Mouse (Mus musculus): Measurements from ENCODE around the gene Olfr553. TPM values are rescaled to one million over a fixed set of nuclear protein-coding genes. Genes with fewer than 3 reads are reported as not detected.
"Not testable (repeated sequence)": the region's sequence is repeated elsewhere in the genome, so short reads cannot be mapped to it uniquely, and the experiment has no call there.

The Olfr553 gene
- total RNA-seq (2017) = not detected in 2 replicates

GRCm38 (mm10) chr7:102618118-102618517 lies at the start of gene Olfr553:
Gene Olfr553, minus strand, starts transcription at chr7:102618218.
- no peak for ATAC-seq (ENCODE audit: extremely low read depth, insufficient number of reproducible peaks, low FRiP score, poor library complexity, severe bottlenecking)

- ATAC-seq (ENCODE audit: extremely low read depth, insufficient number of reproducible peaks, low FRiP score, poor library complexity, severe bottlenecking) = no peak
These were observed 47.4 kb upstream of the Olfr553 start for GRCm38 (mm10) chr7:102665378-102665777.

GRCm38 (mm10) chr7:102664599-102664998 lies 46.6 kb upstream of the Olfr553 start, which contains the start of gene Olfr556:
Gene Olfr556, plus strand, starts transcription at chr7:102664899.
- ATAC-seq (ENCODE audit: extremely low read depth, insufficient number of reproducible peaks, low FRiP score, poor library complexity, severe bottlenecking) = no peak

- no peak for ATAC-seq (ENCODE audit: extremely low read depth, insufficient number of reproducible peaks, low FRiP score, poor library complexity, severe bottlenecking)
These were observed 40.5 kb upstream of the Olfr553 start, which contains the start of gene Olfr555 for GRCm38 (mm10) chr7:102658523-102658922. Gene Olfr555, plus strand, starts transcription at chr7:102658823.

- ATAC-seq (ENCODE audit: extremely low read depth, insufficient number of reproducible peaks, low FRiP score, poor library complexity, severe bottlenecking) = not testable (repeated sequence)
These were observed 26.9 kb upstream of the Olfr553 start for GRCm38 (mm10) chr7:102644945-102645344.

- ATAC-seq (ENCODE audit: extremely low read depth, insufficient number of reproducible peaks, low FRiP score, poor library complexity, severe bottlenecking) = no peak
These were observed 20.1 kb upstream of the Olfr553 start, which contains the start of gene Olfr554 for GRCm38 (mm10) chr7:102638132-102638531. Gene Olfr554, plus strand, starts transcription at chr7:102638432.

GRCm38 (mm10) chr7:102636665-102637064 lies 18.6 kb upstream of the Olfr553 start:
- peak; percentile 58; the same call in 1 of the 2 replicates for ATAC-seq (ENCODE audit: extremely low read depth, insufficient number of reproducible peaks, low FRiP score, poor library complexity, severe bottlenecking)

- ATAC-seq (ENCODE audit: extremely low read depth, insufficient number of reproducible peaks, low FRiP score, poor library complexity, severe bottlenecking) = not testable (repeated sequence)
These were observed 2.4 kb upstream of the Olfr553 start for GRCm38 (mm10) chr7:102620368-102620767.

- no peak for ATAC-seq (ENCODE audit: extremely low read depth, insufficient number of reproducible peaks, low FRiP score, poor library complexity, severe bottlenecking)
These were observed 1.6 kb upstream of the Olfr553 start for GRCm38 (mm10) chr7:102619608-102620007.

GRCm38 (mm10) chr7:102597378-102598031 lies 20.5 kb downstream of the Olfr553 start, which contains the start of gene Olfr552:
Gene Olfr552, plus strand, starts transcription at chr7:102597770.
- ATAC-seq (ENCODE audit: extremely low read depth, insufficient number of reproducible peaks, low FRiP score, poor library complexity, severe bottlenecking) = no peak

GRCm38 (mm10) chr7:102591786-102592185 lies 26.2 kb downstream of the Olfr553 start, which contains the start of gene Olfr551:
Gene Olfr551, minus strand, starts transcription at chr7:102591886.
- ATAC-seq (ENCODE audit: extremely low read depth, insufficient number of reproducible peaks, low FRiP score, poor library complexity, severe bottlenecking) = no peak

GRCm38 (mm10) chr7:102575998-102576397 lies 42.0 kb downstream of the Olfr553 start:
- no peak for ATAC-seq (ENCODE audit: extremely low read depth, insufficient number of reproducible peaks, low FRiP score, poor library complexity, severe bottlenecking)

GRCm38 (mm10) chr7:102573174-102573830 lies 44.7 kb downstream of the Olfr553 start:
- no peak for ATAC-seq (ENCODE audit: extremely low read depth, insufficient number of reproducible peaks, low FRiP score, poor library complexity, severe bottlenecking)

- no peak for ATAC-seq (ENCODE audit: extremely low read depth, insufficient number of reproducible peaks, low FRiP score, poor library complexity, severe bottlenecking)
These were observed 46.9 kb downstream of the Olfr553 start, which contains the start of gene Olfr550 for GRCm38 (mm10) chr7:102571142-102571541. Gene Olfr550, plus strand, starts transcription at chr7:102571442.

GRCm38 (mm10) chr7:102566219-102566618 lies 51.8 kb downstream of the Olfr553 start:
- ATAC-seq (ENCODE audit: extremely low read depth, insufficient number of reproducible peaks, low FRiP score, poor library complexity, severe bottlenecking) = no peak

- ATAC-seq (ENCODE audit: extremely low read depth, insufficient number of reproducible peaks, low FRiP score, poor library complexity, severe bottlenecking) = peak; percentile 100
These were observed 52.7 kb downstream of the Olfr553 start, which contains the start of gene Trim21 for GRCm38 (mm10) chr7:102564999-102565997. Gene Trim21, minus strand, starts transcription at chr7:102565486.
